Mouse (Mus musculus): ENCODE measurements at regions not wholly inside any gene's neighbourhood (a gene's known extent, or its start where the extent isn't known, plus 50 kb on each side); places are given as distances from the start of the nearest gene placed in this dataset.

DNA sequence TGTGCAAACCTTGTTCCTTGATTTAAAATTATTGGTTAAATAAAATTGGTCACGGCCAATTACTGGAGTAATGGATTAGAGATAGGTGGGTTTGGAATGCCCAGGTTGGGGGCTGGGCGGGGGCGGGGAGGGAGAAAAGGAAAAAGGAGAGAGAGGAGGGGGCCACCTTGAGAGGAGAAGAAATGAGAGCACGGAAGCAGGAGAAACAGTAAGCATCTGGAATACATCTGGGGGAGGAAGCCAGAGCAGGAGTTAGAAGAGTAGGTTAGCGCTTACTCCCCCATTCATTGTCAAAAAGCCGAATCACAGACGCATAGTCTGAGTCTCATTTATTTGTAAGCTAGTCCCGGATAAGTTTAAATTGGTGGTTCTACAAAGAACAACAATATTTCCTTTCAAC is 50.8 kb upstream of the Tbl1xr1 start:
- TF ChIP-seq POLR2A (IDR thresholded peaks at IDR 0.05; ENCODE audit: insufficient read depth, low read depth, low read length), result no peak
- TF ChIP-seq EP300 (IDR thresholded peaks at IDR 0.05; ENCODE audit: insufficient read depth, low read depth, low read length), result no peak
